Mouse (Mus musculus): ENCODE results near the gene Zbtb32. TPM values are rescaled to one million over a fixed set of nuclear protein-coding genes. Genes with fewer than 3 reads are reported as not detected.
A peak's percentile ranks its signal among the peaks of the same experiment; 100 is the strongest.

Zbtb32 gene
- polyA plus RNA-seq (2014; fragmentation: Nextera tagmentation; extraction: Ambion mirVana) = 0.24 and 1.2 TPM in 2 replicates

DNA sequence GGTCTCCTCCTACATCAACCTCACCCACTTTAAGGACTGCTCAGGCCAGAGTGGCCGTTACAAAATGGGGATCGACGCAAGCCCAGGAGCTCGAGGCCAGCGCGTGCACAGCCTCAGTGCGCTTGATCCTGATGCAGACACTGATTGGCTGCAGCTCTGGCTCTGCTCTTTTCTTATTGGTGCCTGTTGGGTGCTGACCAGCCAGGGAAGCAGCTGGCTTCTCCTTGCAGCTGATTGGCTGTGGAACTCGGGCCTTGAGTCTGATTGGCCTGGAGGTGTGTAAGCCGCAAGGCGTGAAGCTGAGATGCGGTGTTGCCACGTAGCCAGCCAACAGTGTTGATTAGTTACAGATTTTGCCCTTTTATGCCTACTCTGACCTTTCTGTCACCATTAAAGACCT lies at the start of gene Zbtb32:
Zbtb32 (minus strand) TSS at position 124 of the 400 bp plus-strand sequence.
- ATAC-seq (ENCODE audit: low FRiP score) (no peak), DNase-seq (ENCODE audit: low spot score) (no peak)

DNA sequence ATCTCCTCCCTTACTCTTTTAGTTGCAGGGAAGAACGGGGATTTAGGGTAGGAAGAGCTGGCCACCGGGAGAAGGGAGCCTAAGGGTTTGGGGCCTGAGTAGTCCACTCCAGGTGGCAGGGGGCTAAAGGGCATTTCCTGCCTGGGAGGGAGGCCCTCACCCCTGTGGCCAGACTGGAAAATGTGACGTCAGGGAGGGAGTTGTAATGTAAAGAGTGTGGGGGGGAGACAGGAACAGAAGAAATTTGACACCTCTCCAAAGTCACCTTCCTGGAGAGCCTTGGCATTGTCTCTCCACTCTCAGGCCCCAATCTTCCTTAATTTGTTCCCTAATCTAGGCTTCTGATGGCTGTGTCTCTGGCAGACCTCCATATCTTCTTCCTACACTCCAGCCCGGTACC lies 40.4 kb upstream of the Zbtb32 start:
- Histone ChIP-seq H3K27me3 (ENCODE audit: control insufficient read depth, insufficient read depth, low read length) (peaks cover 26% of the 10 kb centered on the region), H3K9ac (ENCODE audit: low read depth, low read length) (no peak overlapping the region), H3K27ac (ENCODE audit: low read depth, low read length) (no peak overlapping the region), H3K4me3 (ENCODE audit: low read depth, low read length) (no peak overlapping the region), H3K4me2 (replicated peaks; ENCODE audit: low read depth, low read length) (no peak overlapping the region), H3K4me1 (replicated peaks; ENCODE audit: control insufficient read depth, insufficient read depth, low read length) (no peaks in the 10 kb centered on the region), H3K36me3 (ENCODE audit: control insufficient read depth, insufficient read depth, low read length) (peaks cover 6% of the 10 kb centered on the region; the same call in 1 of the 2 replicates), H3K9me3 (ENCODE audit: control insufficient read depth, low read length) (no peaks in the 10 kb centered on the region)
- DNase-seq (ENCODE audit: low spot score) (no peak), ATAC-seq (ENCODE audit: low FRiP score) (no peak)
- 20% methylated on average over 4 of the region's 4 CpGs for WGBS

More for the DNA sequence above, at the start of gene Zbtb32:
- Histone ChIP-seq H3K4me2 (replicated peaks; ENCODE audit: low read depth, low read length) (peak within 1 kb of the TSS; percentile 6), H3K36me3 (ENCODE audit: control insufficient read depth, insufficient read depth, low read length) (no peaks in the 10 kb centered on the region), H3K4me3 (ENCODE audit: low read depth, low read length) (no peak within 1 kb of the TSS), H3K27me3 (ENCODE audit: control insufficient read depth, insufficient read depth, low read length) (no peaks in the 10 kb centered on the region), H3K9ac (ENCODE audit: low read depth, low read length) (0 out of 2 replicates have a peak within 1 kb of the TSS, but pooled peaks have one; percentile 1), H3K4me1 (replicated peaks; ENCODE audit: control insufficient read depth, insufficient read depth, low read length) (no peaks in the 10 kb centered on the region), H3K9me3 (ENCODE audit: control insufficient read depth, low read length) (no peaks in the 10 kb centered on the region), H3K27ac (ENCODE audit: low read depth, low read length) (no peak within 1 kb of the TSS)
- 95% methylated on average over 12 of the region's 12 CpGs for WGBS

DNA sequence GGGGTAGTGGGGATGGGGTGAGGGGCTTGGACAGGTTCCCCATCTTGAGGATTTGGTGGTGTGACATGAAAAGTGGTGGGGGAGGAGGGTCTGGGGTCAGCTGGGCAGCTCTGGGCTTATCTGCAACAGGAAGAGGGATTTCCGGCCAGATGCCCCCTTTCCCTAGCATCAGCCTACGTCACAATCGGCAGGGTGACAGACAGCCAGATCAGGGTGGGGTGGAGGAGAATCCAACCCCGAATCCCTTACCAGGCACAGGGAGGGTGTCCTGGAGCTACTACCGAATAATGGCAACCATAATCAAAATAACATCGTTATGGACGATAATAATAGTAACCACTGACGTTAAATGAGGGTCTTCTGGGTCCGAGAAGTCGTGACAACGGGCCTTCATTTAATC lies 37.7 kb upstream of the Zbtb32 start:
- Histone ChIP-seq H3K4me3 (ENCODE audit: low read depth, low read length) (no peak overlapping the region), H3K9me3 (ENCODE audit: control insufficient read depth, low read length) (no peaks in the 10 kb centered on the region), H3K36me3 (ENCODE audit: control insufficient read depth, insufficient read depth, low read length) (no peaks in the 10 kb centered on the region), H3K9ac (ENCODE audit: low read depth, low read length) (no peak overlapping the region), H3K4me2 (replicated peaks; ENCODE audit: low read depth, low read length) (no peak overlapping the region), H3K4me1 (replicated peaks; ENCODE audit: control insufficient read depth, insufficient read depth, low read length) (no peaks in the 10 kb centered on the region), H3K27ac (ENCODE audit: low read depth, low read length) (no peak overlapping the region), H3K27me3 (ENCODE audit: control insufficient read depth, insufficient read depth, low read length) (peaks cover 47% of the 10 kb centered on the region)
- DNase-seq (ENCODE audit: low spot score) (no peak), ATAC-seq (ENCODE audit: low FRiP score) (no peak)
- 30% methylated on average over 11 of the region's 11 CpGs for WGBS

DNA sequence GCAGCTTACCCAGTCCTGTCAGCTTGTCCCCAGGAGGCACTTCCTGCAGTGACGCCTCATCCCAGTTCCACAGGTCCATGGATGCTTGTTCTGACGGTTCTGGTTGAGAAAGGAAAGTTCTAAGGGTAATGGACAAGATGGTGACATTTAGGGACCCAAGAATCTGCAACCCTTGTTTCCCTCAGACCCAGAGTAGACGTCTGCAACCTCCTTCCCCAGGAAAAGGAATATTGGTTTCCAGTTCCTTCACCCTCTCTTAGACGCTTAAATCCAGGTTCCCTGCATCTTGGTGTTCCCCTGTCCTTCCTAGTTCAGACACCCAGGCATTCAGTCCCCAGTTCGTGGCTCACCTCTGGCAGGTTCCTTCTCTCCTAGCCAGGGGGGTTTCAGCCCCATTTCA lies 37.0 kb upstream of the Zbtb32 start, which contains the start of gene Etv2:
Etv2 (minus strand) TSS at position 101 of the 400 bp plus-strand sequence.
- Histone ChIP-seq H3K4me1 (replicated peaks; ENCODE audit: control insufficient read depth, insufficient read depth, low read length) (no peaks in the 10 kb centered on the region), H3K9ac (ENCODE audit: low read depth, low read length) (no peak within 1 kb of the TSS), H3K27me3 (ENCODE audit: control insufficient read depth, insufficient read depth, low read length) (peaks cover 47% of the 10 kb centered on the region), H3K4me3 (ENCODE audit: low read depth, low read length) (peak within 1 kb of the TSS; percentile 1; the same call in 1 of the 2 replicates), H3K36me3 (ENCODE audit: control insufficient read depth, insufficient read depth, low read length) (no peaks in the 10 kb centered on the region), H3K27ac (ENCODE audit: low read depth, low read length) (no peak within 1 kb of the TSS), H3K4me2 (replicated peaks; ENCODE audit: low read depth, low read length) (no peak within 1 kb of the TSS), H3K9me3 (ENCODE audit: control insufficient read depth, low read length) (no peaks in the 10 kb centered on the region)
- no peak for ATAC-seq (ENCODE audit: low FRiP score)
- 4% methylated on average over 5 of the region's 5 CpGs for WGBS
- DNase-seq (ENCODE audit: low spot score) = peak; percentile 6

DNA sequence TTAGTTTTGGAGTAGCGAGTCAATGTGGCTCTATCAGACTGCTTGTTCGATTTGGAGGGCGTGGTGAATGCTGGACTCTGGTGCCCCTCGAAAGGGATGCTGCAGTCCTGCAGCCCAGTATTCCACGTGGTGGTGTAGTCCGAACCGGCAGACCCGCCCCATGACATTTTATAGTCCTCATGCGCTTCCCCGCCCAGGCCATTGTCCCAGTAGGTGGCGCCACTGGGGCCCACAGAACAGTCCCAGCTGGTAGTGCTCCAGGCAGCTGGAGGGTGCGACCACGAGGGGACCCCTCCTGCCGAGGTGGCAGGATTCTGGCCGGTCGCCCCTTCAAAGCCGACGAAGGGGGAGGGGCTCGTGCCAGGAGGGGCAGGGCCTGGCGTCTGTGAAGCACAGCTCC lies 35.9 kb upstream of the Zbtb32 start:
- H3K36me3 ChIP-seq (ENCODE audit: control insufficient read depth, insufficient read depth, low read length) = no peaks in the 10 kb centered on the region
- H3K4me2 ChIP-seq (replicated peaks; ENCODE audit: low read depth, low read length) = no peak overlapping the region
- no peak overlapping the region for H3K27ac ChIP-seq (ENCODE audit: low read depth, low read length)
- H3K4me1 ChIP-seq (replicated peaks; ENCODE audit: control insufficient read depth, insufficient read depth, low read length) = no peaks in the 10 kb centered on the region
- peaks cover 49% of the 10 kb centered on the region for H3K27me3 ChIP-seq (ENCODE audit: control insufficient read depth, insufficient read depth, low read length)
- DNase-seq (ENCODE audit: low spot score) (peak; percentile 78), ATAC-seq (ENCODE audit: low FRiP score) (peak; percentile 43; the same call in 1 of the 2 replicates)
- H3K9ac ChIP-seq (ENCODE audit: low read depth, low read length) = no peak overlapping the region
- no peaks in the 10 kb centered on the region for H3K9me3 ChIP-seq (ENCODE audit: control insufficient read depth, low read length)
- H3K4me3 ChIP-seq (ENCODE audit: low read depth, low read length) = peak overlapping the region; percentile 1; the same call in 1 of the 2 replicates
- WGBS = 1% methylated on average over 20 of the region's 20 CpGs

DNA sequence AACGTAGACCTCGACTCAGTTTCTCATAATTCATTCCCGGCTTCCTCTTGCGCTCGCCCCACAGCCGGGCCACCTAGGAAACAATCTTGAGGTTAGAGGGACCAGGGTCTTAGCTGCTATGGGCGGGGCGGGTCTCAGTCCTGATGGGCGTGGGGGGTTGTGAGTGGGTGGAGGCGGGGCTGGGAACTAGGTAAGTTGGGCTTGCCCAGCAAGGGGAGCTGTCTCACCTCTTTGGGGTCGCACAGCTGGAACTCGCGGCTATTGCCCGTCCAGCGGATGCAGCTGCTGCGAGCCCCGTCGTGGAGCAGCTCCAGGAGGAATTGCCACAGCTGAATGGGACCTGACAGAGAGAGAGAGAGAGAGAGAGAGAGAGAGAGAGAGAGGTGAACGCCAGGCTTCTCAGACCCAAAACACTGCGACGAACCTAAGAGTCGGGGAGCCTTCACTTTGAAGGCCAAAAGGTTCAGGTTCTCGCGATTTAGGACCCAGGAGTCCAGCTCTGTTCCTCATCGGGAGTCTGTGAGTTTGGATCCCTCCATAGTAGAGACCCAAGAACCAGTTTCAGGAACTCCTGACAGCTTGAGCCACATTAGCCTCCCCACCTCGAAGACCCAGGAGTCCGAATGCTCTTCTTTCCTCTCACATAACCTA lies 35.2 kb upstream of the Zbtb32 start:
- WGBS = 5% methylated on average over 27 of the region's 27 CpGs
- H3K4me3 ChIP-seq (ENCODE audit: low read depth, low read length) = no peak overlapping the region

DNA sequence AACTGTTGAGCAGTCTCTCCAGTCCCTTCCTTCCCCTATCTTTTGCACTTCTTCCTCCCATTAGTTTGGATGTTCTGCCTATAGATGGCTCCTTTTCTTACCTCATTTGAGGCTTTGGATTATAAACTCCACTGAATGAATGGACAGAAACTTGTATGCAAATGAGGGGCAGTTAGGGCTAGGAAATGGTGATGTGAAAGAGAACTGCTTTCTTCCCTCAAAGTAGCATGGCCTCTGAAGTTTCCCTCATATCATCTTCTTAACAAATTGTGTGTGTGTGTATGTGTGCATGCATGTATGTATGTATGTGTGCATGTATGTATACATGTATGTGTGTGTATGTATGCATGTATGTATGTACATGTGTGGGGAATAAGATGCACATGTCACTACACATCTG lies 30.3 kb upstream of the Zbtb32 start:
- ATAC-seq (ENCODE audit: low FRiP score) (no peak), DNase-seq (ENCODE audit: low spot score) (no peak)
- no peak overlapping the region for H3K4me2 ChIP-seq (replicated peaks; ENCODE audit: low read depth, low read length)
- no peaks in the 10 kb centered on the region for H3K9me3 ChIP-seq (ENCODE audit: control insufficient read depth, low read length)
- H3K4me1 ChIP-seq (replicated peaks; ENCODE audit: control insufficient read depth, insufficient read depth, low read length) = peaks cover 2% of the 10 kb centered on the region; the same call in 1 of the 2 replicates
- no peak overlapping the region for H3K27ac ChIP-seq (ENCODE audit: low read depth, low read length)
- H3K9ac ChIP-seq (ENCODE audit: low read depth, low read length) = no peak overlapping the region
- peaks cover 22% of the 10 kb centered on the region for H3K27me3 ChIP-seq (ENCODE audit: control insufficient read depth, insufficient read depth, low read length)
- no peak overlapping the region for H3K4me3 ChIP-seq (ENCODE audit: low read depth, low read length)
- no peaks in the 10 kb centered on the region for H3K36me3 ChIP-seq (ENCODE audit: control insufficient read depth, insufficient read depth, low read length)

More for the DNA sequence above, 35.2 kb upstream of the Zbtb32 start:
- peaks cover 49% of the 10 kb centered on the region for H3K27me3 ChIP-seq (ENCODE audit: control insufficient read depth, insufficient read depth, low read length)
- H3K9me3 ChIP-seq (ENCODE audit: control insufficient read depth, low read length) = no peaks in the 10 kb centered on the region
- ATAC-seq (ENCODE audit: low FRiP score) (no peak), DNase-seq (ENCODE audit: low spot score) (peak; percentile 22)
- H3K4me1 ChIP-seq (replicated peaks; ENCODE audit: control insufficient read depth, insufficient read depth, low read length) = no peaks in the 10 kb centered on the region
- H3K27ac ChIP-seq (ENCODE audit: low read depth, low read length) = no peak overlapping the region
- H3K36me3 ChIP-seq (ENCODE audit: control insufficient read depth, insufficient read depth, low read length) = no peaks in the 10 kb centered on the region
- no peak overlapping the region for H3K4me2 ChIP-seq (replicated peaks; ENCODE audit: low read depth, low read length)
- H3K9ac ChIP-seq (ENCODE audit: low read depth, low read length) = no peak overlapping the region

DNA sequence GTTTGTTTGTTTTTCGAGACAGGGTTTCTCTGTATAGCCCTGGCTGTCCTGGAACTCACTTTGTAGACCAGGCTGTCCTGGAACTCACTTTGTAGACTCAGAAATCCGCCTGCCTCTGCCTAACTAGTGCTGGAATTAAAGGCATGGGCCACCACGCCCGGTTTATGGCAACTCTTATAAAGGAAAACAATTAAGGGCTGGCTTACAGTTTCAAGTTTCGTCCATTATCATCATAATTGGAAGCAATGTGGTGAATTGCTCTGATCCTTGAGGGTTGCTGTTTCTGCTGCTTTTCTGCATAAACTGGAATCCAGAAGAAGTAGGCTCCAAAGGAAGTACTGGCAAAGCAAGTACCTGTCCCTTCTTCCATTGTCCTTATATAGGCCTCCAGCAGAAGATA lies 27.9 kb upstream of the Zbtb32 start:
- 0 out of 2 replicates have a peak, but pooled peaks cover 8% of the 10 kb centered on the region for H3K36me3 ChIP-seq (ENCODE audit: control insufficient read depth, insufficient read depth, low read length)
- H3K4me3 ChIP-seq (ENCODE audit: low read depth, low read length) = no peak overlapping the region
- H3K4me2 ChIP-seq (replicated peaks; ENCODE audit: low read depth, low read length) = no peak overlapping the region
- H3K9ac ChIP-seq (ENCODE audit: low read depth, low read length) = no peak overlapping the region
- no peak for ATAC-seq (ENCODE audit: low FRiP score)
- no peak for DNase-seq (ENCODE audit: low spot score)
- 85% methylated on average over 5 of the region's 5 CpGs for WGBS
- no peak overlapping the region for H3K27ac ChIP-seq (ENCODE audit: low read depth, low read length)
- H3K27me3 ChIP-seq (ENCODE audit: control insufficient read depth, insufficient read depth, low read length) = peaks cover 2% of the 10 kb centered on the region; the same call in 1 of the 2 replicates
- H3K4me1 ChIP-seq (replicated peaks; ENCODE audit: control insufficient read depth, insufficient read depth, low read length) = peaks cover 2% of the 10 kb centered on the region; the same call in 1 of the 2 replicates
- no peaks in the 10 kb centered on the region for H3K9me3 ChIP-seq (ENCODE audit: control insufficient read depth, low read length)
